Mouse (Mus musculus) cortical plate, adult 2 months (tissue): ENCODE measurements around the gene Atp6v1e2.

ENCODE experiments used
- CTCF ChIP-seq: fragments of 200-500 bp; IDR thresholded peaks from 2 replicates; pipeline ENCODE4 v1.5.1; 2011; ENCODE audit warnings: mild to moderate bottlenecking, control low read depth, low read length; ENCODE audit not compliant: insufficient read depth; ENCODE audit errors: extremely low read depth
- POLR2A ChIP-seq: fragments of 200-500 bp; IDR thresholded peaks from 2 replicates; pipeline ENCODE4 v1.6.1; 2011; ENCODE audit warnings: mild to moderate bottlenecking, low read length, control low read depth; ENCODE audit not compliant: insufficient read depth; ENCODE audit errors: extremely low read depth

- TF ChIP-seq CTCF (no peak), POLR2A (no peak)
These were observed 9.0 kb downstream of the Atp6v1e2 start for GRCm38 (mm10) chr17:86938683-86939082.
